Mouse (Mus musculus) layer of hippocampus, adult 9-10 months (tissue): ENCODE measurements around the gene Tdpoz3.
"Not testable (repeated sequence)": the region's sequence is repeated elsewhere in the genome, so short reads cannot be mapped to it uniquely, and the experiment has no call there.

Source experiments
- DNase-seq: peaks from one replicate; pipeline ENCODE4 v3.0.0; 2022; ENCODE audit warnings: low spot score

The Tdpoz3 gene

DNA sequence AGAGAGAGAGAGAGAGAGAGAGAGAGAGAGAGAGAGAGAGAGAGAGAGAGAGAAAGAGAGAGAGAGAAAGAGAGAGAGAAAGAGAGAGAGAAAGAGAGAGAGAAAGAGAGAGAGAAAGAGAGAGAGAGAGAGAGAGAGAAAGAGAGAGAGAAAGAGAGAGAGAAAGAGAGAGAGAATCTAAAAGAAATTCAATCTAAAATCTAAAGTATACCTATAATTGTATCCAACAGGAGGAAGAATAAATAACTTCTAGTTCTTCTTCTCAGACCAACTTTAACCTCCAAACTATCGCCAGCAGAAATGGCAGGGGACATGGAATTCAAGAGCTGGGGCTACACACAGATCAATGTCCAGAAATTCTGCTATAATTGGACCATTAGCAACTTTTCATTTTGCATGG, at the start of gene Tdpoz3:
Gene Tdpoz3 (plus strand): TSS at position 301 of the 400 bp plus-strand sequence.
- not testable (repeated sequence) for DNase-seq

DNA sequence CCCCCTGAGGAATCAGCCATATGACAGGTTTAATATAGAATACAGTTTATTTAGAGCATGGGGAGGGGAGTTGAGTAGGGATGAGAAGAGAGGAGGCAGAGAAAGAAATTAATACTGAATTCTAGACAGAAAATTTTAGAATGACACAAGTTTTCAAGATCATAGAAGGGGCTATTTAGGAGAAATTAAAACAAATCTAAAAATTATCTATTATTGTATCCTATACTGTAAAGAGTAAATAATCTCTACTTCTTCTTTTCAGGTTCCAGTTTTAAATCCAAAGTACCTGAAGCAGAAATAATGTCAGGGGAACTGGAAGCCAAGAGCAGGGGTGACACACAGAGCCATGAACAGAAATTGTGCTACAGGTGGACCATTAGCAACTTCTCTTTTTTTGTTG, 29.7 kb upstream of the Tdpoz3 start, which contains the start of gene Tdpoz4:
Gene Tdpoz4 (plus strand): TSS at position 301 of the 400 bp plus-strand sequence.
- not testable (repeated sequence) for DNase-seq

DNA sequence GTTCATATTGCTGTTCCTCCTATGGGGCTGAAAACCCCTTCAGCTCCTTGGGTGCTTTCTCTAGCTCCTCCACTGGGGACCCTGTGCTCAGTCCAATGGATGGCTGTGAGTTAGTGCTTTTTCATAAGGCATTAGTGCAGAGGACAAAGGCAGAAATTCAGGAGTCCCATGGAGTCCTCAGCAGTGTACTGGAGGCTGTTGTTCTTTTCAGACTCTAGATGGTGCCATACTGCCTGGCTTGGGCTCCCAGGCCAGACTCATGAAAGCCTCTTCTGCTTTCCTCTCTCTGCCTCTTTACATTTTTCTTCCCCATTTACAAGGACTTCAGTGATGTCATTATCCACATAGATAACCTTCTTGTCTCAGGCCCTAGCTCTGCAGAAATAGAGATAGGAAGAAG, 12.5 kb upstream of the Tdpoz3 start:
- DNase-seq: not testable (repeated sequence)

DNA sequence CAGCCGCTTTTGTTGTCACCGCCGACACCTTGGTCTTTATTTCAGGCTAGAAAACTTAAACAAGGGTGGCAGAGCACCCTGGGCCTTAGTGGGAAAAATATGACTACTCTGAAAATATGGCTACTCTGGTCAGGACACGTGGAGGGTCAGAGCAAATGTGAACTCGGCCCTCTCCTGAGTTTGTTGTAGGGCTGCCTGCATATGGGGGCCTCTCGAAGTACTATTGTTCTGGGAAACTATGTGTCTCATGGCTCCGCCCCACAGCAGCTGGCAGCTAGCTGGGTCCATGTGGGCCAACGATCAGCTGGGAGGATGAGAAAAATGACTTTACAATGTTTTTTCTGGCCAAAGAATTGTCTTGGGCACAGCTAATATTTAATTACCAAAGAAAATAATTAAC, 33.1 kb downstream of the Tdpoz3 start:
- not testable (repeated sequence) for DNase-seq

DNA sequence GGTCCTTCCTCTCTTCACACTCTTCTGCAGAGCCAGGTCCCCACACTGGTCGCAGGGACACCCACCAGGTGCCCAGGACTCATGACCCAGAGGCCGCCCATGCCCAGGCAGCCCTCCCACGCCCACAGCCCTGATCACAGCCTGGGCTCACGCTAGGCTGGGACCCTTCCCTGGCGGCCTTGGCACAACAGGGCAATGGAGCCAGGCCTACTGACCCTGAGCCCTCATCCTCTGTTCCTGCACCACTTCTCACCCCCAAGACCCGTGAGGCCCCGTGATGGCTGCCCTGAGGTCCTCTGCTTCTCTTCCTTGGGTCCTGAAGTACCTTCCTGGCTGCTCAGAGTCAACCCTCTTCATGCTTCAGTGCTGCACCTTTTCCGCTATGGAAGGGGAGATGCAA, 44.8 kb downstream of the Tdpoz3 start:
- DNase-seq: not testable (repeated sequence)
